Mouse (Mus musculus): ENCODE measurements around the gene D6Ertd527e. TPM values are rescaled to one million over a fixed set of nuclear protein-coding genes. Genes with fewer than 3 reads are reported as not detected.
"Not testable (repeated sequence)": the region's sequence is repeated elsewhere in the genome, so short reads cannot be mapped to it uniquely, and the experiment has no call there.

D6Ertd527e gene
- polyA plus RNA-seq, 1 experiment from 2014 or later = 0.38 TPM

GRCm38 (mm10) chr6:87085026-87085425 is 19.5 kb upstream of the D6Ertd527e start:
- H3K27me3 ChIP-seq (ENCODE audit: control insufficient read depth, insufficient read depth, low read depth, low read length) = no peaks in the 10 kb centered on the region
- H3K4me2 ChIP-seq (ENCODE audit: low read depth, low read length) = no peak overlapping the region
- no peak overlapping the region for H3K4me3 ChIP-seq (ENCODE audit: low read length)
- 70% methylated on average over 6 of the region's 6 CpGs for WGBS
- H3K4me1 ChIP-seq (replicated peaks; ENCODE audit: control insufficient read depth, insufficient read depth, low read length) = no peaks in the 10 kb centered on the region
- no peak overlapping the region for H3K9ac ChIP-seq (ENCODE audit: low read length)
- no peak overlapping the region for H3K27ac ChIP-seq (ENCODE audit: low read length)
- H3K9me3 ChIP-seq (ENCODE audit: control insufficient read depth, low read length) = no peaks in the 10 kb centered on the region
- ATAC-seq (ENCODE audit: low read depth) = no peak
- peaks cover 50% of the 10 kb centered on the region for H3K36me3 ChIP-seq (ENCODE audit: control insufficient read depth, insufficient read depth, low read length)

- H3K4me3 ChIP-seq (ENCODE audit: low read length) = no peak overlapping the region
- 86% methylated on average over 5 of the region's 5 CpGs for whole genome bisulfite sequencing
- H3K9me3 ChIP-seq (ENCODE audit: control insufficient read depth, low read length) = no peaks in the 10 kb centered on the region
- peaks cover 40% of the 10 kb centered on the region for H3K36me3 ChIP-seq (ENCODE audit: control insufficient read depth, insufficient read depth, low read length)
- no peaks in the 10 kb centered on the region for H3K27me3 ChIP-seq (ENCODE audit: control insufficient read depth, insufficient read depth, low read depth, low read length)
- no peak for ATAC-seq (ENCODE audit: low read depth)
- H3K4me1 ChIP-seq (replicated peaks; ENCODE audit: control insufficient read depth, insufficient read depth, low read length) = no peaks in the 10 kb centered on the region
- H3K27ac ChIP-seq (ENCODE audit: low read length) = no peak overlapping the region
- H3K4me2 ChIP-seq (ENCODE audit: low read depth, low read length) = no peak overlapping the region
- H3K9ac ChIP-seq (ENCODE audit: low read length) = no peak overlapping the region
These were observed 16.2 kb upstream of the D6Ertd527e start for GRCm38 (mm10) chr6:87088356-87088755.

- ATAC-seq (ENCODE audit: low read depth) = no peak
- 87% methylated on average over 3 of the region's 3 CpGs for WGBS
- H3K27me3 ChIP-seq (ENCODE audit: control insufficient read depth, insufficient read depth, low read depth, low read length) = no peaks in the 10 kb centered on the region
- H3K36me3 ChIP-seq (ENCODE audit: control insufficient read depth, insufficient read depth, low read length) = peaks cover 24% of the 10 kb centered on the region
- H3K27ac ChIP-seq (ENCODE audit: low read length) = no peak overlapping the region
- H3K4me3 ChIP-seq (ENCODE audit: low read length) = no peak overlapping the region
- no peak overlapping the region for H3K4me2 ChIP-seq (ENCODE audit: low read depth, low read length)
- no peaks in the 10 kb centered on the region for H3K9me3 ChIP-seq (ENCODE audit: control insufficient read depth, low read length)
- no peaks in the 10 kb centered on the region for H3K4me1 ChIP-seq (replicated peaks; ENCODE audit: control insufficient read depth, insufficient read depth, low read length)
- no peak overlapping the region for H3K9ac ChIP-seq (ENCODE audit: low read length)
These were observed 13.7 kb upstream of the D6Ertd527e start for GRCm38 (mm10) chr6:87090877-87091276.

- Histone ChIP-seq H3K9me3 (ENCODE audit: control insufficient read depth, low read length) (no peaks in the 10 kb centered on the region), H3K4me3 (ENCODE audit: low read length) (no peak overlapping the region), H3K9ac (ENCODE audit: low read length) (no peak overlapping the region), H3K27me3 (ENCODE audit: control insufficient read depth, insufficient read depth, low read depth, low read length) (no peaks in the 10 kb centered on the region), H3K4me1 (replicated peaks; ENCODE audit: control insufficient read depth, insufficient read depth, low read length) (peaks cover 2% of the 10 kb centered on the region; the same call in 1 of the 2 replicates), H3K36me3 (ENCODE audit: control insufficient read depth, insufficient read depth, low read length) (peaks cover 17% of the 10 kb centered on the region), H3K4me2 (ENCODE audit: low read depth, low read length) (no peak overlapping the region), H3K27ac (ENCODE audit: low read length) (no peak overlapping the region)
- WGBS = 91% methylated on average over 5 of the region's 5 CpGs
- ATAC-seq (ENCODE audit: low read depth) = no peak
These were observed 12.1 kb upstream of the D6Ertd527e start for GRCm38 (mm10) chr6:87092476-87092875.

- H3K27me3 ChIP-seq (ENCODE audit: control insufficient read depth, insufficient read depth, low read depth, low read length); H3K4me3 ChIP-seq (ENCODE audit: low read length); H3K9ac ChIP-seq (ENCODE audit: low read length); H3K4me2 ChIP-seq (ENCODE audit: low read depth, low read length); H3K9me3 ChIP-seq (ENCODE audit: control insufficient read depth, low read length); H3K36me3 ChIP-seq (ENCODE audit: control insufficient read depth, insufficient read depth, low read length); ATAC-seq (ENCODE audit: low read depth); H3K4me1 ChIP-seq (replicated peaks; ENCODE audit: control insufficient read depth, insufficient read depth, low read length); H3K27ac ChIP-seq (ENCODE audit: low read length): not testable (repeated sequence)
- 92% methylated on average over 8 of the region's 8 CpGs for WGBS
These were observed 10.9 kb upstream of the D6Ertd527e start for GRCm38 (mm10) chr6:87093631-87094030.

- no peak for ATAC-seq (ENCODE audit: low read depth)
- peaks cover 26% of the 10 kb centered on the region for H3K4me1 ChIP-seq (replicated peaks; ENCODE audit: control insufficient read depth, insufficient read depth, low read length)
- H3K4me3 ChIP-seq (ENCODE audit: low read length) = no peak overlapping the region
These were observed 5.3 kb upstream of the D6Ertd527e start for GRCm38 (mm10) chr6:87099261-87099660.

GRCm38 (mm10) chr6:87099671-87100296 is 4.8 kb upstream of the D6Ertd527e start:
- H3K27me3 ChIP-seq (ENCODE audit: control insufficient read depth, insufficient read depth, low read depth, low read length) = no peaks in the 10 kb centered on the region
- ATAC-seq (ENCODE audit: low read depth) = peak; percentile 29; the same call in 1 of the 2 replicates
- H3K4me3 ChIP-seq (ENCODE audit: low read length) = no peak overlapping the region
- 30% methylated on average over 7 of the region's 7 CpGs for WGBS
- peak overlapping the region; percentile 55 for H3K27ac ChIP-seq (ENCODE audit: low read length)
- no peaks in the 10 kb centered on the region for H3K9me3 ChIP-seq (ENCODE audit: control insufficient read depth, low read length)
- H3K36me3 ChIP-seq (ENCODE audit: control insufficient read depth, insufficient read depth, low read length) = no peaks in the 10 kb centered on the region
- peak overlapping the region; percentile 19; the same call in 1 of the 2 replicates for H3K9ac ChIP-seq (ENCODE audit: low read length)
- no peak overlapping the region for H3K4me2 ChIP-seq (ENCODE audit: low read depth, low read length)
- H3K4me1 ChIP-seq (replicated peaks; ENCODE audit: control insufficient read depth, insufficient read depth, low read length) = peaks cover 26% of the 10 kb centered on the region

More at GRCm38 (mm10) chr6:87099261-87099660, 5.3 kb upstream of the D6Ertd527e start:
- no peak overlapping the region for H3K4me2 ChIP-seq (ENCODE audit: low read depth, low read length)
- no peaks in the 10 kb centered on the region for H3K9me3 ChIP-seq (ENCODE audit: control insufficient read depth, low read length)
- whole genome bisulfite sequencing = 16% methylated on average over 3 of the region's 3 CpGs
- no peak overlapping the region for H3K9ac ChIP-seq (ENCODE audit: low read length)
- no peaks in the 10 kb centered on the region for H3K27me3 ChIP-seq (ENCODE audit: control insufficient read depth, insufficient read depth, low read depth, low read length)
- H3K27ac ChIP-seq (ENCODE audit: low read length) = peak overlapping the region; percentile 39; the same call in 1 of the 2 replicates
- no peaks in the 10 kb centered on the region for H3K36me3 ChIP-seq (ENCODE audit: control insufficient read depth, insufficient read depth, low read length)

GRCm38 (mm10) chr6:87100297-87101020 is 4.1 kb upstream of the D6Ertd527e start:
- WGBS = 62% methylated on average over 9 of the region's 9 CpGs
- Histone ChIP-seq H3K27ac (ENCODE audit: low read length) (peak overlapping the region; percentile 55), H3K27me3 (ENCODE audit: control insufficient read depth, insufficient read depth, low read depth, low read length) (no peaks in the 10 kb centered on the region), H3K9me3 (ENCODE audit: control insufficient read depth, low read length) (no peaks in the 10 kb centered on the region), H3K9ac (ENCODE audit: low read length) (peak overlapping the region; percentile 19; the same call in 1 of the 2 replicates), H3K4me2 (ENCODE audit: low read depth, low read length) (no peak overlapping the region), H3K4me1 (replicated peaks; ENCODE audit: control insufficient read depth, insufficient read depth, low read length) (peaks cover 26% of the 10 kb centered on the region), H3K36me3 (ENCODE audit: control insufficient read depth, insufficient read depth, low read length) (no peaks in the 10 kb centered on the region), H3K4me3 (ENCODE audit: low read length) (no peak overlapping the region)
- no peak for ATAC-seq (ENCODE audit: low read depth)

GRCm38 (mm10) chr6:87101281-87101954 is 3.1 kb upstream of the D6Ertd527e start:
- WGBS = 5% methylated on average over 12 of the region's 12 CpGs
- ATAC-seq (ENCODE audit: low read depth) = peak; percentile 68
- Histone ChIP-seq H3K36me3 (ENCODE audit: control insufficient read depth, insufficient read depth, low read length) (no peaks in the 10 kb centered on the region), H3K4me2 (ENCODE audit: low read depth, low read length) (peak overlapping the region; percentile 48), H3K9me3 (ENCODE audit: control insufficient read depth, low read length) (no peaks in the 10 kb centered on the region), H3K4me1 (replicated peaks; ENCODE audit: control insufficient read depth, insufficient read depth, low read length) (peaks cover 26% of the 10 kb centered on the region), H3K4me3 (ENCODE audit: low read length) (peak overlapping the region; percentile 24), H3K9ac (ENCODE audit: low read length) (peak overlapping the region; percentile 48), H3K27me3 (ENCODE audit: control insufficient read depth, insufficient read depth, low read depth, low read length) (no peaks in the 10 kb centered on the region), H3K27ac (ENCODE audit: low read length) (no peak overlapping the region)

Measured in lung, embryonic 16.5 days (tissue).